Mouse (Mus musculus): ENCODE measurements around the gene Fbxo33.

Gene Fbxo33

GRCm38 (mm10) chr12:59195941-59196340 lies 23.6 kb downstream of the Fbxo33 start:
- DNase-seq = no peak

GRCm38 (mm10) chr12:59195065-59195464 lies 24.5 kb downstream of the Fbxo33 start:
- DNase-seq = no peak

DNA sequence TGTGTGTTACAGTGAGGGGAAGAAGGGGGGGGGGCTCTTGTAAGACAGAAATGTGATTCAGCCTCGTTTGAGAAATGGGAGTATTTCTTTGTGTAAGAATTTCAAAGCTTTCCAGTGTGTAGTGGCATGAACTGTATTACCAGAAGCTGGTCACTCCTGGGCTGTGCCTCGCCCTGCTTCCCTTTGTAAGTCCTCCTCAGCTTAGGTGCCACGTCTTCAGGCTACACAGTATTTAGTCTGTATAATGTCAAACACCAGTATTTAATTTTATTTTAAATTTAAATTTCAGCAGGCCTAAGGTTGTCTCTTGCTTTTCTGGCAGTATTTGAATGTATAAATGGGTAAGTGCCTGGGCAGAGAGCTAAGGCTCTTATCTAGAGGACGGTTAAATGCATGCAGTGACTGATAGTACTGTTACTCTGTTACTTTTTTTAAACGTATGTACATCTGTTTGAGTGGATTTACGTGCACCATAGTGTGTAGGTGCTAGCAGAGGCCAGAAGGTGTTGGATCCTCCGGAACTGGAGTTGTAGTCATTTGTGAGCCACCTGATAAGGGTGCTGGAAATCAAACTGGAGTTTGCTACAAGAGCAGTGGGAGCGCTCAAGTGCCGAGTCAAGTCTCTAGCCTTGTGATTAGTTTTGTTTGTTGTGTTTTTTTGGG lies 25.1 kb downstream of the Fbxo33 start:
- no peak for DNase-seq

GRCm38 (mm10) chr12:59193637-59194036 lies 25.9 kb downstream of the Fbxo33 start:
- no peak for DNase-seq

DNA sequence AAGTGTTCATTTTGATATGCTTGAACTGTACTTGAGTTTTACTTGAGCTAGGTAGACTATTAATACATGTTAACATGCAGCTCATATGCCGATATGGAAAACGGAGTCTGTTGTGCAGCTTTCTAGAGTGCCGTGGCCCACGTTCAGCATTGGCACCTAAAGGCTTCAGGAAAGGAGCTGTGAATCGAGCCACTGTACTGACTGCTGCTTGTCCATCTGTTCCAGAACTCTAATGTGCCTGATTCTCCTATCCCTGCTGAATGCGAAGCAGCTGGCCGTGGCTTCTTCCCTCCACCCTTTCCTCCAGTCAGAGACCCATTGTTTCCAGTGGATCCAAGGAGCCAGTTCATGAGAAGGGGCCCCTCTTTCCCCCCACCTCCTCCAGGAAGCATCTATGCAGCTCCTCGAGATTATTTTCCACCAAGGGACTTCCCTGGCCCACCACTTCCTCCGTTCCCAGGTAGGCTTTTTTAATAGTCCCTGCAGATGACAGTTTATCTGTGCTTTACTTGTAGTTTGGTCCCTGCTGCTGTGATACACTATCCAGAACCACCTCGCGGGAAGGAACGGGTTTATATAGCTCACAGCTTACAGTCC lies 31.3 kb downstream of the Fbxo33 start:
- no peak for DNase-seq

- DNase-seq = no peak
Observed at GRCm38 (mm10) chr12:59177814-59178213, 41.7 kb downstream of the Fbxo33 start.

- no peak for DNase-seq
Observed at GRCm38 (mm10) chr12:59169935-59170334, 49.6 kb downstream of the Fbxo33 start.

- DNase-seq = no peak
Observed at GRCm38 (mm10) chr12:59166557-59166956, 53.0 kb downstream of the Fbxo33 start.

GRCm38 (mm10) chr12:59164522-59164921 lies 55.0 kb downstream of the Fbxo33 start:
- no peak for DNase-seq

- DNase-seq = no peak
Observed at GRCm38 (mm10) chr12:59162797-59163196, 56.7 kb downstream of the Fbxo33 start.

- DNase-seq = no peak
Observed at GRCm38 (mm10) chr12:59161091-59161490, 58.4 kb downstream of the Fbxo33 start.
